10 mouse cellular contexts compared by ENCODE assay signal in genomic region chr19:7067344-7068050, GRCm38 (mm10). TPM values are rescaled to one million over a fixed set of nuclear protein-coding genes. Genes with fewer than 3 reads are reported as not detected.
DNase-seq lines count a peak whose midpoint lies in the region; ATAC-seq lines count a peak whose summit lies in the region.
"Had no signal": no experiment of that assay in that cellular context is flagged by ENCODE, and none has a peak within 500 bp of the region (broad histone marks: within the 10 kb centered on the region; RNA-seq: fewer than 3 reads in every experiment).

No protein-coding gene starts in this region.

- peaks cover 44% of the 10 kb centered on the region for H3K4me1 ChIP-seq in hindbrain, embryonic 11.5 days (replicated peaks; ENCODE audit: control insufficient read depth, insufficient read depth, low read length)
- peaks cover 47% of the 10 kb centered on the region for H3K4me1 ChIP-seq in hindbrain, embryonic 16.5 days (ENCODE audit: control insufficient read depth, insufficient read depth, low read depth, low read length)
- H3K4me1 ChIP-seq in liver, embryonic 11.5 days (replicated peaks; ENCODE audit: control insufficient read depth, insufficient read depth, low read length), result peaks cover 25% of the 10 kb centered on the region
- peaks cover 79% of the 10 kb centered on the region for H3K4me1 ChIP-seq in neural tube, embryonic 13.5 days (replicated peaks)

- H3K4me3 ChIP-seq in hindbrain, embryonic 11.5 days (ENCODE audit: low read depth, low read length), result no peak overlapping the region
- H3K4me3 ChIP-seq in hindbrain, embryonic 16.5 days (ENCODE audit: low read length), result no peak overlapping the region
- no peak overlapping the region for H3K4me3 ChIP-seq in liver, embryonic 11.5 days (ENCODE audit: low read depth, low read length)
- no peak overlapping the region for H3K4me3 ChIP-seq in neural tube, embryonic 13.5 days

- ATAC-seq in hindbrain, embryonic 11.5 days (ENCODE audit: low FRiP score), result no peak
- ATAC-seq in hindbrain, embryonic 16.5 days, result no peak
- ATAC-seq in erythroid progenitor cell, adult 5-6 weeks (replicated peaks; ENCODE audit: low FRiP score, poor library complexity, severe bottlenecking), result peak; percentile 47
- ATAC-seq in liver, embryonic 11.5 days (replicated peaks; ENCODE audit: low FRiP score), result peak; percentile 77
- 0 out of 2 replicates have a peak, but pooled peaks have one; percentile 0 for ATAC-seq in neural tube, embryonic 13.5 days (ENCODE audit: low read depth)

- H3K27me3 ChIP-seq in hindbrain, embryonic 11.5 days (ENCODE audit: control insufficient read depth, insufficient read depth, low read length), result peaks cover 5% of the 10 kb centered on the region
- no peaks in the 10 kb centered on the region for H3K27me3 ChIP-seq in hindbrain, embryonic 16.5 days (replicated peaks; ENCODE audit: control insufficient read depth, insufficient read depth, low read length)
- H3K27me3 ChIP-seq in liver, embryonic 11.5 days (replicated peaks; ENCODE audit: control insufficient read depth, insufficient read depth, low read length), result peaks cover 32% of the 10 kb centered on the region
- peaks cover 42% of the 10 kb centered on the region for H3K27me3 ChIP-seq in neural tube, embryonic 13.5 days

- no peaks in the 10 kb centered on the region; the same call in 1 of the 2 replicates for H3K36me3 ChIP-seq in hindbrain, embryonic 11.5 days (ENCODE audit: control insufficient read depth, insufficient read depth, low read length)
- H3K36me3 ChIP-seq in hindbrain, embryonic 16.5 days (ENCODE audit: control insufficient read depth, insufficient read depth, low read length), result no peaks in the 10 kb centered on the region
- H3K36me3 ChIP-seq in liver, embryonic 11.5 days (ENCODE audit: control insufficient read depth, insufficient read depth, low read length), result no peaks in the 10 kb centered on the region
- H3K36me3 ChIP-seq in neural tube, embryonic 13.5 days, result no peaks in the 10 kb centered on the region

- no peak overlapping the region for H3K4me2 ChIP-seq in hindbrain, embryonic 11.5 days (replicated peaks; ENCODE audit: low read depth, low read length)
- H3K4me2 ChIP-seq in hindbrain, embryonic 16.5 days (ENCODE audit: low read length), result no peak overlapping the region
- peak overlapping the region; percentile 47 for H3K4me2 ChIP-seq in liver, embryonic 11.5 days
- peak overlapping the region; percentile 29 for H3K4me2 ChIP-seq in neural tube, embryonic 13.5 days

- 0 out of 2 replicates have a peak overlapping the region, but pooled peaks have one; percentile 23 for H3K9ac ChIP-seq in hindbrain, embryonic 11.5 days (ENCODE audit: low read depth, low read length)
- no peak overlapping the region for H3K9ac ChIP-seq in hindbrain, embryonic 16.5 days (ENCODE audit: low read depth, low read length)
- 0 out of 2 replicates have a peak overlapping the region, but pooled peaks have one; percentile 23 for H3K9ac ChIP-seq in liver, embryonic 11.5 days (ENCODE audit: low read depth, low read length)
- H3K9ac ChIP-seq in neural tube, embryonic 13.5 days, result peak overlapping the region; percentile 52
- H3K9ac ChIP-seq: lung, embryonic 14.5 days had no signal

- DNase-seq in hindbrain, embryonic 11.5 days (ENCODE audit: low spot score), result no peak
- no peak for DNase-seq in liver, embryonic 11.5 days (ENCODE audit: low spot score)
- DNase-seq in Muller cell, postnatal 12 days (ENCODE audit: inconsistent ontology term), result no peak
- DNase-seq in adrenal gland, adult 2 months, result no peak
- no peak for DNase-seq in urinary bladder, postnatal 36 days (ENCODE audit: low spot score in 2 of 2)

- no peaks in the 10 kb centered on the region for H3K9me3 ChIP-seq in hindbrain, embryonic 11.5 days (ENCODE audit: control insufficient read depth, low read length)
- no peaks in the 10 kb centered on the region for H3K9me3 ChIP-seq in hindbrain, embryonic 16.5 days (ENCODE audit: control insufficient read depth, low read length)
- no peaks in the 10 kb centered on the region for H3K9me3 ChIP-seq in liver, embryonic 11.5 days (ENCODE audit: control insufficient read depth, low read length)
- H3K9me3 ChIP-seq in neural tube, embryonic 13.5 days, result no peaks in the 10 kb centered on the region

- H3K27ac ChIP-seq in hindbrain, embryonic 11.5 days (ENCODE audit: low read depth, low read length), result no peak overlapping the region
- H3K27ac ChIP-seq in hindbrain, embryonic 16.5 days (ENCODE audit: low read depth, low read length), result no peak overlapping the region
- no peak overlapping the region for H3K27ac ChIP-seq in liver, embryonic 11.5 days (ENCODE audit: low read depth, low read length)
- H3K27ac ChIP-seq in neural tube, embryonic 13.5 days (replicated peaks), result no peak overlapping the region; the same call in 1 of the 2 replicates

- 56% methylated on average over 20 of the region's 20 CpGs for WGBS in hindbrain, embryonic 11.5 days
- 46% methylated on average over 20 of the region's 20 CpGs for WGBS in hindbrain, embryonic 16.5 days
- 25% methylated on average over 20 of the region's 20 CpGs for WGBS in liver, embryonic 11.5 days
- 45% methylated on average over 20 of the region's 20 CpGs for WGBS in neural tube, embryonic 13.5 days

RNA-seq across cellular contexts. Expression of gene Macrod1, which starts 10.9 kb away (rescaled TPM):
- 2.8 and 3.1 TPM in 2 replicates for polyA plus RNA-seq in hindbrain, embryonic 11.5 days (2014; fragmentation: Nextera tagmentation; extraction: Ambion mirVana)
- polyA plus RNA-seq in hindbrain, embryonic 16.5 days (2015; fragmentation: Nextera tagmentation; extraction: Ambion mirVana), result 6.3 and 7.1 TPM in 2 replicates
- not detected in 2 replicates for total RNA-seq in erythroid progenitor cell, adult 5-6 weeks (2015; ENCODE audit: low replicate concordance)
- 0.53 and 1.2 TPM in 2 replicates for total RNA-seq in erythroid progenitor cell, adult 5-6 weeks (2017; ENCODE audit: low replicate concordance)
- 5.9 and 6.7 TPM in 2 replicates for polyA plus RNA-seq in liver, embryonic 11.5 days (2014; fragmentation: Nextera tagmentation; extraction: Ambion mirVana)
- polyA plus RNA-seq in neural tube, embryonic 13.5 days (2015; fragmentation: Nextera tagmentation; extraction: Ambion mirVana), result 4.4 and 5.2 TPM in 2 replicates
- 10 to 100 TPM; 56.4 to 65.1 TPM for total RNA-seq in adrenal gland, adult 2 months (2021)
- 134 and 138 TPM in 2 replicates for polyA plus RNA-seq in adrenal gland, adult 2 months (2012; rRNA removed)

RNA-seq across cellular contexts. Expression of gene Stip1, which starts 27.7 kb away (rescaled TPM):
- 376 and 390 TPM in 2 replicates for polyA plus RNA-seq in hindbrain, embryonic 11.5 days (2014; fragmentation: Nextera tagmentation; extraction: Ambion mirVana)
- 214 and 236 TPM in 2 replicates for polyA plus RNA-seq in hindbrain, embryonic 16.5 days (2015; fragmentation: Nextera tagmentation; extraction: Ambion mirVana)
- total RNA-seq in erythroid progenitor cell, adult 5-6 weeks (2015; ENCODE audit: low replicate concordance), result 59.5 and 78.6 TPM in 2 replicates
- 48.1 and 60.8 TPM in 2 replicates for total RNA-seq in erythroid progenitor cell, adult 5-6 weeks (2017; ENCODE audit: low replicate concordance)
- 356 and 387 TPM in 2 replicates for polyA plus RNA-seq in liver, embryonic 11.5 days (2014; fragmentation: Nextera tagmentation; extraction: Ambion mirVana)
- polyA plus RNA-seq in neural tube, embryonic 13.5 days (2015; fragmentation: Nextera tagmentation; extraction: Ambion mirVana), result 244 and 248 TPM in 2 replicates
- 100 to 1,000 TPM; 175 to 323 TPM for total RNA-seq in adrenal gland, adult 2 months (2021)
- polyA plus RNA-seq in adrenal gland, adult 2 months (2012; rRNA removed), result 22.8 and 43.0 TPM in 2 replicates

RNA-seq across cellular contexts. Expression of gene Flrt1, which starts 38.0 kb away (rescaled TPM):
- 4.6 and 5.6 TPM in 2 replicates for polyA plus RNA-seq in hindbrain, embryonic 11.5 days (2014; fragmentation: Nextera tagmentation; extraction: Ambion mirVana)
- 8.8 and 11.3 TPM in 2 replicates for polyA plus RNA-seq in hindbrain, embryonic 16.5 days (2015; fragmentation: Nextera tagmentation; extraction: Ambion mirVana)
- not detected in 2 replicates for total RNA-seq in erythroid progenitor cell, adult 5-6 weeks (2015; ENCODE audit: low replicate concordance)
- total RNA-seq in erythroid progenitor cell, adult 5-6 weeks (2017; ENCODE audit: low replicate concordance), result not detected in 2 replicates
- polyA plus RNA-seq in liver, embryonic 11.5 days (2014; fragmentation: Nextera tagmentation; extraction: Ambion mirVana), result 0.60 and 0.64 TPM in 2 replicates
- polyA plus RNA-seq in neural tube, embryonic 13.5 days (2015; fragmentation: Nextera tagmentation; extraction: Ambion mirVana), result 9.6 and 10.9 TPM in 2 replicates
- 1 to 10 TPM; 2.1 to 9.2 TPM for total RNA-seq in adrenal gland, adult 2 months (2021)
- polyA plus RNA-seq in adrenal gland, adult 2 months (2012; rRNA removed), result 0.79 and 2.9 TPM in 2 replicates
- total RNA-seq: hematopoietic stem cell, adult 5-6 weeks had no signal

RNA-seq across cellular contexts. Expression of gene Fermt3, which starts 48.2 kb away (rescaled TPM):
- polyA plus RNA-seq in hindbrain, embryonic 11.5 days (2014; fragmentation: Nextera tagmentation; extraction: Ambion mirVana), result 7.3 and 7.6 TPM in 2 replicates
- 4.0 and 5.7 TPM in 2 replicates for polyA plus RNA-seq in hindbrain, embryonic 16.5 days (2015; fragmentation: Nextera tagmentation; extraction: Ambion mirVana)
- 30.6 and 38.6 TPM in 2 replicates for total RNA-seq in erythroid progenitor cell, adult 5-6 weeks (2015; ENCODE audit: low replicate concordance)
- total RNA-seq in erythroid progenitor cell, adult 5-6 weeks (2017; ENCODE audit: low replicate concordance), result 63.9 and 69.1 TPM in 2 replicates
- 155 and 170 TPM in 2 replicates for polyA plus RNA-seq in liver, embryonic 11.5 days (2014; fragmentation: Nextera tagmentation; extraction: Ambion mirVana)
- 4.4 and 4.9 TPM in 2 replicates for polyA plus RNA-seq in neural tube, embryonic 13.5 days (2015; fragmentation: Nextera tagmentation; extraction: Ambion mirVana)
- 1 to 10 TPM; 6.7 to 7.1 TPM for total RNA-seq in adrenal gland, adult 2 months (2021)
- 10.4 and 10.8 TPM in 2 replicates for polyA plus RNA-seq in adrenal gland, adult 2 months (2012; rRNA removed)

Comparison
In these comparisons a context has a peak if more than half of its experiments do, and no peak if none do; other contexts are left out.
1. ATAC-seq: peak in erythroid progenitor cell, adult 5-6 weeks (single experiment), liver, embryonic 11.5 days (single experiment) and neural tube, embryonic 13.5 days (single experiment); none in hindbrain, embryonic 11.5 days (single experiment) and hindbrain, embryonic 16.5 days (single experiment).
2. H3K4me2 ChIP-seq: peak in liver, embryonic 11.5 days (single experiment) and neural tube, embryonic 13.5 days (single experiment); none in hindbrain, embryonic 11.5 days (single experiment) and hindbrain, embryonic 16.5 days (single experiment).
3. RNA of gene Macrod1, which starts 10.9 kb away (polyA plus RNA-seq): 134 to 138 TPM in adrenal gland, adult 2 months; 6.3 to 7.1 TPM in hindbrain, embryonic 16.5 days, 5.9 to 6.7 TPM in liver, embryonic 11.5 days, 4.4 to 5.2 TPM in neural tube, embryonic 13.5 days and 2.8 to 3.1 TPM in hindbrain, embryonic 11.5 days; every median in the first group is over 10 times any median in the second.